Comparison of ENCODE assay signal across 15 mouse cellular contexts in the genomic region with DNA sequence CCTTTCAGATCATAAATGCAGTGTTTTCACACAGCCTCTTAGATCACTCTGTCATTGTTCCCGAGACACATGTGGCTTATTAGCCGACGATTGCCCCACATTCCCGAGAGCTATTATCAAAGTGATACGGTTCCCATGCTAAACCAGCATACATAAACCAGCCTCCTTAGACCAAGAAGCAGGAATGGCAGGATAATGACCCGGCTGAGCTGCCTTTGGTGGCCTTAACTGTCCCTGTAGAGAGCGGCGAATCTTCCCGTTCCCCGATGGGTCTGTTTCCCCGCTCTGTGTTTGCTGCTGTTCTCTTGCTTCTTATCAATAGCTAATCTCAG.
DNase-seq lines count a peak whose midpoint lies in the region; ATAC-seq lines count a peak whose summit lies in the region.
"Had no signal": no experiment of that assay in that cellular context is flagged by ENCODE, and none has a peak within 500 bp of the region (broad histone marks: within the 10 kb centered on the region; RNA-seq: fewer than 3 reads in every experiment).

No protein-coding gene starts in this region.

- H3K4me1 ChIP-seq in kidney, embryonic 15.5 days = peaks cover 3% of the 10 kb centered on the region; the same call in 1 of the 2 replicates
- peaks cover 7% of the 10 kb centered on the region for H3K4me1 ChIP-seq in hindbrain, embryonic 16.5 days (ENCODE audit: control insufficient read depth, insufficient read depth, low read depth, low read length)
- peaks cover 12% of the 10 kb centered on the region for H3K4me1 ChIP-seq in midbrain, embryonic 16.5 days (ENCODE audit: control insufficient read depth, insufficient read depth, low read length)

- H3K27me3 ChIP-seq in kidney, embryonic 15.5 days = no peaks in the 10 kb centered on the region
- H3K27me3 ChIP-seq in hindbrain, embryonic 16.5 days (replicated peaks; ENCODE audit: control insufficient read depth, insufficient read depth, low read length) = no peaks in the 10 kb centered on the region
- H3K27me3 ChIP-seq in midbrain, embryonic 16.5 days (ENCODE audit: control insufficient read depth, insufficient read depth, low read depth, low read length) = no peaks in the 10 kb centered on the region
- H3K27me3 ChIP-seq: heart, embryonic 13.5 days had no signal

- H3K9ac ChIP-seq in kidney, embryonic 15.5 days = no peak overlapping the region
- peak overlapping the region; percentile 25; the same call in 1 of the 2 replicates for H3K9ac ChIP-seq in hindbrain, embryonic 16.5 days (ENCODE audit: low read depth, low read length)
- H3K9ac ChIP-seq in midbrain, embryonic 16.5 days (ENCODE audit: low read depth, low read length) = 0 out of 2 replicates have a peak overlapping the region, but pooled peaks have one; percentile 1
- H3K9ac ChIP-seq: heart, embryonic 13.5 days; lung, embryonic 14.5 days had no signal

- no peak for ATAC-seq in kidney, embryonic 15.5 days (replicated peaks; ENCODE audit: low FRiP score)
- ATAC-seq in hindbrain, embryonic 16.5 days = no peak
- ATAC-seq in midbrain, embryonic 16.5 days = 0 out of 2 replicates have a peak, but pooled peaks have one; percentile 15

- no peak for DNase-seq in kidney, adult 8-10 months
- peak; percentile 44 for DNase-seq in retina, postnatal 1 day
- no peak for DNase-seq in ovary, postnatal 36 days (ENCODE audit: low spot score)
- DNase-seq in thymus, postnatal 25 days = no peak
- DNase-seq: adrenal gland, postnatal 10 days; left cerebral cortex, postnatal 4 days; lung, embryonic 14.5 days; thymus, postnatal 36 days had no signal

- H3K36me3 ChIP-seq in kidney, embryonic 15.5 days = no peaks in the 10 kb centered on the region
- H3K36me3 ChIP-seq in hindbrain, embryonic 16.5 days (ENCODE audit: control insufficient read depth, insufficient read depth, low read length) = no peaks in the 10 kb centered on the region
- H3K36me3 ChIP-seq in midbrain, embryonic 16.5 days (ENCODE audit: control insufficient read depth, insufficient read depth, low read length) = no peaks in the 10 kb centered on the region
- H3K36me3 ChIP-seq: heart, embryonic 13.5 days had no signal

- WGBS in kidney, embryonic 15.5 days = 59% methylated on average over 11 of the region's 11 CpGs
- WGBS in hindbrain, embryonic 16.5 days = 27% methylated on average over 11 of the region's 11 CpGs
- WGBS in midbrain, embryonic 16.5 days = 26% methylated on average over 11 of the region's 11 CpGs

- no peak overlapping the region for H3K27ac ChIP-seq in kidney, embryonic 15.5 days
- peak overlapping the region; percentile 21; the same call in 1 of the 2 replicates for H3K27ac ChIP-seq in hindbrain, embryonic 16.5 days (ENCODE audit: low read depth, low read length)
- peak overlapping the region; percentile 50 for H3K27ac ChIP-seq in midbrain, embryonic 16.5 days (ENCODE audit: low read length)
- H3K27ac ChIP-seq: heart, embryonic 13.5 days; kidney, postnatal 0 days; stomach, postnatal 0 days had no signal

- no peaks in the 10 kb centered on the region for H3K9me3 ChIP-seq in kidney, embryonic 15.5 days (replicated peaks)
- no peaks in the 10 kb centered on the region for H3K9me3 ChIP-seq in hindbrain, embryonic 16.5 days (ENCODE audit: control insufficient read depth, low read length)
- no peaks in the 10 kb centered on the region for H3K9me3 ChIP-seq in midbrain, embryonic 16.5 days (replicated peaks; ENCODE audit: control insufficient read depth, low read length, poor library complexity, severe bottlenecking)
- H3K9me3 ChIP-seq: heart, embryonic 13.5 days had no signal

- H3K4me3 ChIP-seq in kidney, embryonic 15.5 days (replicated peaks) = no peak overlapping the region
- no peak overlapping the region for H3K4me3 ChIP-seq in hindbrain, embryonic 16.5 days (ENCODE audit: low read length)
- no peak overlapping the region for H3K4me3 ChIP-seq in midbrain, embryonic 16.5 days (ENCODE audit: low read depth, low read length)
- H3K4me3 ChIP-seq: heart, embryonic 13.5 days had no signal

- peak overlapping the region; percentile 4; the same call in 1 of the 2 replicates for H3K4me2 ChIP-seq in kidney, embryonic 15.5 days
- peak overlapping the region; percentile 38 for H3K4me2 ChIP-seq in hindbrain, embryonic 16.5 days (ENCODE audit: low read length)
- H3K4me2 ChIP-seq in midbrain, embryonic 16.5 days (ENCODE audit: low read length) = peak overlapping the region; percentile 27
- H3K4me2 ChIP-seq: heart, embryonic 13.5 days; liver, embryonic 11.5 days; lung, embryonic 14.5 days had no signal
